11 mouse cellular contexts compared by ENCODE assay signal in genomic region chr4:107817463-107817862, GRCm38 (mm10). TPM values are rescaled to one million over a fixed set of nuclear protein-coding genes. Genes with fewer than 3 reads are reported as not detected.
DNase-seq lines count a peak whose midpoint lies in the region; ATAC-seq and TF ChIP-seq lines count a peak whose summit lies in the region.
"Had no signal": no experiment of that assay in that cellular context is flagged by ENCODE, and none has a peak within 500 bp of the region (broad histone marks: within the 10 kb centered on the region; RNA-seq: fewer than 3 reads in every experiment).

No protein-coding gene starts in this region.

- no peak overlapping the region for H3K9ac ChIP-seq in kidney, embryonic 15.5 days
- H3K9ac ChIP-seq in forebrain, embryonic 15.5 days (replicated peaks), result no peak overlapping the region
- H3K9ac ChIP-seq: embryonic facial prominence, embryonic 12.5 days; limb, embryonic 15.5 days had no signal

- no peaks in the 10 kb centered on the region for H3K36me3 ChIP-seq in kidney, embryonic 15.5 days
- H3K36me3 ChIP-seq in forebrain, embryonic 15.5 days, result 0 out of 2 replicates have a peak, but pooled peaks cover 3% of the 10 kb centered on the region
- H3K36me3 ChIP-seq: embryonic facial prominence, embryonic 12.5 days; limb, embryonic 15.5 days had no signal

- no peak overlapping the region for H3K4me3 ChIP-seq in kidney, embryonic 15.5 days (replicated peaks)
- no peak overlapping the region for H3K4me3 ChIP-seq in cerebellum, adult 2 months (replicated peaks; ENCODE audit: insufficient read depth, low read depth, low read length)
- no peak overlapping the region for H3K4me3 ChIP-seq in forebrain, embryonic 15.5 days
- H3K4me3 ChIP-seq: embryonic facial prominence, embryonic 12.5 days; limb, embryonic 15.5 days had no signal

- H3K27ac ChIP-seq in kidney, embryonic 15.5 days, result no peak overlapping the region
- H3K27ac ChIP-seq in cerebellum, adult 2 months (ENCODE audit: insufficient read depth, low read length), result no peak overlapping the region; the same call in 1 of the 2 replicates
- H3K27ac ChIP-seq in forebrain, embryonic 15.5 days (replicated peaks), result peak overlapping the region; percentile 81
- H3K27ac ChIP-seq: embryonic facial prominence, embryonic 12.5 days; limb, embryonic 15.5 days had no signal

- H3K4me1 ChIP-seq in kidney, embryonic 15.5 days, result peaks cover 20% of the 10 kb centered on the region
- peaks cover 66% of the 10 kb centered on the region for H3K4me1 ChIP-seq in cerebellum, adult 2 months (ENCODE audit: control insufficient read depth, insufficient read depth, low read length)
- H3K4me1 ChIP-seq in forebrain, embryonic 15.5 days, result peaks cover 97% of the 10 kb centered on the region

- no peaks in the 10 kb centered on the region for H3K9me3 ChIP-seq in kidney, embryonic 15.5 days (replicated peaks)
- no peaks in the 10 kb centered on the region for H3K9me3 ChIP-seq in forebrain, embryonic 15.5 days
- H3K9me3 ChIP-seq: embryonic facial prominence, embryonic 12.5 days; limb, embryonic 15.5 days had no signal

- 45% methylated on average over 6 of the region's 6 CpGs for WGBS in kidney, embryonic 15.5 days
- WGBS in cerebellum, adult 2 months, result 8% methylated on average over 6 of the region's 6 CpGs
- 6% methylated on average over 6 of the region's 6 CpGs for WGBS in forebrain, embryonic 15.5 days

- TF ChIP-seq POLR2A in cerebellum, adult 2 months (IDR thresholded peaks at IDR 0.05; ENCODE audit: borderline replicate concordance, insufficient read depth, low read length), result no peak

- no peaks in the 10 kb centered on the region for H3K27me3 ChIP-seq in kidney, embryonic 15.5 days
- H3K27me3 ChIP-seq in cerebellum, adult 2 months (ENCODE audit: control insufficient read depth, insufficient read depth, low read length), result no peaks in the 10 kb centered on the region
- H3K27me3 ChIP-seq in forebrain, embryonic 15.5 days, result no peaks in the 10 kb centered on the region
- H3K27me3 ChIP-seq: embryonic facial prominence, embryonic 12.5 days; limb, embryonic 15.5 days had no signal

- peak; percentile 42 for DNase-seq in kidney, postnatal 10 days
- peak; percentile 56 to 72 for DNase-seq in cerebellum, adult 2 months
- DNase-seq in ovary, postnatal 10 days (ENCODE audit: low spot score), result no peak
- no peak for DNase-seq in urinary bladder, postnatal 4 days (ENCODE audit: low spot score in 2 of 2)
- DNase-seq: heart, postnatal 10 days had no signal

- H3K4me2 ChIP-seq in kidney, embryonic 15.5 days, result no peak overlapping the region
- H3K4me2 ChIP-seq in forebrain, embryonic 15.5 days (replicated peaks), result 0 out of 2 replicates have a peak overlapping the region, but pooled peaks have one; percentile 2
- H3K4me2 ChIP-seq: embryonic facial prominence, embryonic 12.5 days; limb, embryonic 15.5 days had no signal

- TF ChIP-seq CTCF in cerebellum, adult 2 months (IDR thresholded peaks at IDR 0.05; ENCODE audit: borderline replicate concordance, insufficient read depth, low read depth, low read length), result no peak

- no peak for ATAC-seq in kidney, embryonic 15.5 days (replicated peaks; ENCODE audit: low FRiP score)
- peak; percentile 75 for ATAC-seq in forebrain, embryonic 15.5 days (replicated peaks)
- ATAC-seq in megakaryocyte progenitor cell, adult 5-6 weeks (replicated peaks; ENCODE audit: poor library complexity), result peak; percentile 67
- ATAC-seq in inflammation-experienced regulatory T-cells, adult 6 months, result no peak

RNA-seq across cellular contexts. Expression of gene Lrp8, which starts 15.4 kb away (rescaled TPM):
- polyA plus RNA-seq in kidney, embryonic 15.5 days (2015; fragmentation: Nextera tagmentation; extraction: Ambion mirVana), result 2.2 and 2.6 TPM in 2 replicates
- 55.4 and 62.4 TPM in 2 replicates for polyA plus RNA-seq in cerebellum, adult 2 months (2012; rRNA removed)
- 86.3 and 93.7 TPM in 2 replicates for polyA plus RNA-seq in forebrain, embryonic 15.5 days (2015; fragmentation: Nextera tagmentation; extraction: Ambion mirVana)
- total RNA-seq in megakaryocyte progenitor cell, adult 5-6 weeks (2015), result 15.6 and 19.7 TPM in 2 replicates
- 15.3 and 17.3 TPM in 2 replicates for total RNA-seq in megakaryocyte progenitor cell, adult 5-6 weeks (2017)
- polyA plus RNA-seq in inflammation-experienced regulatory T-cells, adult 6 months (2017; shearing (Covaris generic)), result 1 to 10 TPM; 1.2 to 1.5 (median 1.2) TPM

Comparison
In these comparisons a context has a peak if more than half of its experiments do, and no peak if none do; other contexts are left out.
1. DNase-seq: peak in kidney, postnatal 10 days (single experiment) and cerebellum, adult 2 months (2 of 2); none in ovary, postnatal 10 days (single experiment) and urinary bladder, postnatal 4 days (0 of 2).
2. ATAC-seq: peak in forebrain, embryonic 15.5 days (single experiment) and megakaryocyte progenitor cell, adult 5-6 weeks (single experiment); none in kidney, embryonic 15.5 days (single experiment) and inflammation-experienced regulatory T-cells, adult 6 months (single experiment).
3. RNA of gene Lrp8, which starts 15.4 kb away (polyA plus RNA-seq): 86.3 to 93.7 TPM in forebrain, embryonic 15.5 days and 55.4 to 62.4 TPM in cerebellum, adult 2 months; 2.2 to 2.6 TPM in kidney, embryonic 15.5 days and 1.2 to 1.5 TPM in inflammation-experienced regulatory T-cells, adult 6 months; every median in the first group is over 10 times any median in the second.